Mouse (Mus musculus) limb, embryonic 11.5 days (tissue): ENCODE results near the gene Nt5dc3. TPM values are rescaled to one million over a fixed set of nuclear protein-coding genes. Genes with fewer than 3 reads are reported as not detected.

Source experiments
- ATAC-seq: fragments of 200-750 bp; cut with Nextera tagmentation; 2 replicates; pipeline ENCODE4 v1.8.0; 2017; ENCODE audit warnings: low read depth; ENCODE audit not compliant: insufficient number of reproducible peaks, low FRiP score, low TSS enrichment
- DNase-seq: peaks from one replicate; pipeline ENCODE4 v3.0.0-alpha.2; 2015; ENCODE audit warnings: low spot score
- H3K27ac ChIP-seq: fragments of 300-500 bp; sonication (generic); replicated peaks from 2 replicates; pipeline ENCODE4 v1.5.1; 2014; ENCODE audit warnings: low read depth, mild to moderate bottlenecking, low read length
- H3K27me3 ChIP-seq: fragments of 300-500 bp; sonication (generic); 2 replicates; pipeline ENCODE4 v1.6.1; 2014; ENCODE audit warnings: mild to moderate bottlenecking, low read length, mixed read lengths; ENCODE audit not compliant: control insufficient read depth, insufficient read depth
- H3K36me3 ChIP-seq: fragments of 300-500 bp; sonication (generic); 2 replicates; pipeline ENCODE4 v1.6.1; 2014; ENCODE audit warnings: mild to moderate bottlenecking, low read length, moderate library complexity, mixed read lengths; ENCODE audit not compliant: control insufficient read depth, insufficient read depth
- H3K4me1 ChIP-seq: fragments of 300-500 bp; sonication (generic); 2 replicates; pipeline ENCODE4 v1.6.1; 2014; ENCODE audit warnings: low read length, mixed read lengths; ENCODE audit not compliant: control insufficient read depth, insufficient read depth
- H3K4me2 ChIP-seq: fragments of 300-500 bp; sonication (generic); 2 replicates; pipeline ENCODE4 v1.6.1; 2014; ENCODE audit warnings: low read depth, mild to moderate bottlenecking, moderate library complexity; ENCODE audit not compliant: severe bottlenecking
- H3K4me3 ChIP-seq: fragments of 300-500 bp; sonication (generic); 2 replicates; pipeline ENCODE4 v1.5.1; 2014; ENCODE audit warnings: low read depth, low read length
- H3K9ac ChIP-seq: fragments of 300-500 bp; sonication (generic); 2 replicates; pipeline ENCODE4 v1.6.1; 2014; ENCODE audit warnings: mild to moderate bottlenecking, low read length
- H3K9me3 ChIP-seq: fragments of 300-500 bp; sonication (generic); 2 replicates; pipeline ENCODE4 v1.6.1; 2016; ENCODE audit warnings: low read length; ENCODE audit not compliant: control insufficient read depth
- WGBS: fragments of 180-500 bp; shearing (Covaris S2); extraction: QIAGEN DNeasy Blood & Tissue Kit; methylation state at CpG from one replicate; pipeline ENCODE4 v1.1.7; 2014; 5-methylcytosine and 5-hydroxymethylcytosine counted together
- polyA plus RNA-seq: library from polyadenylated mRNA; unstranded; fragments of >200 nt; fragmentation: Nextera tagmentation; extraction: Ambion mirVana; gene quantifications from 2 replicates; pipeline ENCODE4 v1.2.1, GENCODE M21; 2014

Nt5dc3 gene
- polyA plus RNA-seq, 1 experiment from 2014 or later, result 0.49 TPM

DNA sequence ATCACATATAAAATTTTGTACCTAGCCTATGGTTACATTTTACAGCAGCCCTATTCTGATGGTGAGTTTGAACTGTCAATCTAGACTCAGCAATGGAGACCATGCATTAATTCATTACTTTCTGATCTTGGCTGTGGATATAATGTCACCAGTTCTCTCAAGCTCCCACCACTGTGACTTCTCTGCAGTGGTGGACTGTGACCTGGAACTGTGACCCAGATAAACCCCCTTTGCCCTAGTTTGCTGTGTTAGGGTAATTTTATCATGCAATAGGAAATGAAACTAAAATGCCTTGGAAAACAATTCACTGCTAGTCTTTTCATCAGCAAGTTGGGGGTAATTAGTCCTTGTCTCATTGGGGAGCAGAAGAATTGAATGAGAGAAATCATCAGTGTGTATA lies 102.6 kb downstream of the Nt5dc3 start:
- ATAC-seq (no peak), DNase-seq (no peak)
- no peaks in the 10 kb centered on the region for H3K36me3 ChIP-seq
- H3K4me2 ChIP-seq, result no peak overlapping the region
- no peak overlapping the region for H3K4me3 ChIP-seq
- H3K27ac ChIP-seq, result no peak overlapping the region
- no peaks in the 10 kb centered on the region for H3K27me3 ChIP-seq
- no peak overlapping the region for H3K9ac ChIP-seq
- H3K4me1 ChIP-seq, result no peaks in the 10 kb centered on the region
- no peaks in the 10 kb centered on the region for H3K9me3 ChIP-seq

DNA sequence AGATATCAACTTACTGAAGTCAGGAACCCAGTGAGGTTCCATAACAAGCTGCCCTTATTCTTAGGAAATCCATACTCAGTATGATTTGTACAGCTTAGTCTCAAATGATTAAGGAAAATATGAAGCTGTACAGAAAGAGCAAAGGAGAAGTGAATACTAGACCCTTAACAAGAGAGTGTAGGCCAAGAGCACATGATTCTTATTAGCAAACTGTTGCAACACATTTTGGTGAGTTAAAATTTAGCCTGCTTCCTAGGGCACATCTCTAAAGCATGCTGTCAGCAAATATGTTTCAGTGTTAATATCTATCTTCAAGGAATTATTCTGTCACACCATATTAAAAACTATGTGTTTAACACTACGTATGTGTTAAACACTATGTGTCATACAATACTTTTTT lies 107.6 kb downstream of the Nt5dc3 start:
- H3K4me2 ChIP-seq, result no peak overlapping the region
- H3K9ac ChIP-seq, result no peak overlapping the region
- H3K27me3 ChIP-seq, result no peaks in the 10 kb centered on the region
- DNase-seq, result no peak
- H3K36me3 ChIP-seq, result no peaks in the 10 kb centered on the region; the same call in 1 of the 2 replicates
- no peaks in the 10 kb centered on the region for H3K9me3 ChIP-seq
- 92% methylated on average over 1 of the region's 1 CpGs for WGBS
- no peak overlapping the region for H3K27ac ChIP-seq
- no peaks in the 10 kb centered on the region for H3K4me1 ChIP-seq
- no peak overlapping the region for H3K4me3 ChIP-seq
- no peak for ATAC-seq

Other genes with a start within 250 kb of the Nt5dc3 start
- gene Hsp90b1, start 73.5 kb upstream of the Nt5dc3 start, polyA plus RNA-seq, result 553 and 597 TPM in 2 replicates
- gene Ttc41, start 73.2 kb upstream of the Nt5dc3 start, polyA plus RNA-seq, result 1.6 and 1.7 TPM in 2 replicates
- gene Gm49358, start 15.0 kb upstream of the Nt5dc3 start, polyA plus RNA-seq, result 0.31 TPM in 1 of 2 replicates, not detected in the other
- gene Stab2, start 229.0 kb downstream of the Nt5dc3 start, polyA plus RNA-seq, result 0.23 and 0.24 TPM in 2 replicates